Mouse (Mus musculus) left cerebral cortex, adult 2 months (tissue): ENCODE data around the gene Ankrd11. TPM values are rescaled to one million over a fixed set of nuclear protein-coding genes. Genes with fewer than 3 reads are reported as not detected.

Experiments used
- DNase-seq, 2 experiments: peaks; one replicate each; pipeline ENCODE4 v3.0.0; 2021 to 2022; ENCODE audit warnings: low spot score in 2 of 2, mixed read lengths in 1 of 2; ENCODE audit errors: extremely low spot score in 1 of 2
- H3K27ac ChIP-seq: fragments of 200-600 bp; 2 replicates; pipeline ENCODE4 v1.8.1; 2022
- H3K4me3 ChIP-seq: fragments of 200-600 bp; 2 replicates; pipeline ENCODE4 v1.8.1; 2022
- CTCF ChIP-seq: fragments of 200-600 bp; IDR thresholded peaks from 2 replicates; pipeline ENCODE4 v1.8.1; 2022; ENCODE audit warnings: antibody characterized with exemption, mild to moderate bottlenecking, moderate library complexity
- intact Hi-C: fragments of 180-260 bp; cut with DNase I; formaldehyde crosslinking; loops from one replicate; pipeline ENCODE4 v1.15.1; 2025
- total RNA-seq, 2 experiments: library from RNA; stranded (reverse); gene quantifications; 2 replicates each; pipeline ENCODE4 v1.2.3; 2021

Ankrd11 gene
- total RNA-seq, 2 experiments from 2014 or later = 161 to 175 TPM

DNA sequence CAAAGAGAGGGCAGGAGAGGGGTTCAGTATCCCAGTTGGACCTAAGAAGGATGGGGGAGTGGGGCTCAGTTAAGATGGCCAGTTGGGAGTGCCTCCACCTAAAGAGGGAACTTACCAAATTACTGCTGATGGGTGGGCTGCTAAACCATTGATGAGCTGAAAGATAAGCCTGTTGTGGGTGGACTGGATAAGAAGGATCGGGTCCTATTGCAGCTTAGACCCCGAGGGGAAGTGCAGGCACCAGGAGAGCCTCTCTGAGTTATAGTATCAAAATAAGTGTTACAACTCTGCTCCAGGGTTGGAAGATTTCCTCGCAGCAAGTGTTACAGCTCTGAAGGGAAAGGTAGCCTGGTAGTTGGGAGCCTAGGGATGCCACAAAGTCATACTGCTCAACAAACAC is 197.9 kb downstream of the Ankrd11 start:
- no peak for DNase-seq
- H3K4me3 ChIP-seq = no peak overlapping the region
- TF ChIP-seq CTCF = no peak
- H3K27ac ChIP-seq = no peak overlapping the region
- intact Hi-C loops = no loop called here

DNA sequence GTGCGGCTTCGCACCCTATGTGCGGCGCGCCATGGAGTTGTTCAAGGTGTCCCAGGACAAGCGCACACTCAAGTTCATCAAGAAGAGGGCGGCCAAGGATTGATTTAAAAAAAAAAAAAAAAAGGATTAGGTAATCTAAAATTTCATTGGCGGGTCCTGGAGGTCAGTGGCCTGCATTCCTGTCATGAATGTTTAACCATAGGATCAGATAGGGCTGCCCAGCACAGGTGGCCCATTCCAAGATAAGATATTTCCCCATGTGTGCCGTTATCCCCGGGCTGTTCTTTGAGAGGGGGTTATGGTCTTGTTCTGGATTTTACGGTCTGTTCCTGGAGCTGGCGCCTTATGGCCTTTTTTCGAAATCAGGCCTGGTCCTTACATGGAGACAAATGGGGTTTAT is 205.4 kb downstream of the Ankrd11 start:
- Histone ChIP-seq H3K27ac (no peak overlapping the region), H3K4me3 (no peak overlapping the region)
- intact Hi-C loops = loop anchor here (5.0 kb wide), 2 partner anchors 266 to 361 kb away; partner anchors contain the start of gene Rpl13
- no peak for TF ChIP-seq CTCF
- no peak for DNase-seq

DNA sequence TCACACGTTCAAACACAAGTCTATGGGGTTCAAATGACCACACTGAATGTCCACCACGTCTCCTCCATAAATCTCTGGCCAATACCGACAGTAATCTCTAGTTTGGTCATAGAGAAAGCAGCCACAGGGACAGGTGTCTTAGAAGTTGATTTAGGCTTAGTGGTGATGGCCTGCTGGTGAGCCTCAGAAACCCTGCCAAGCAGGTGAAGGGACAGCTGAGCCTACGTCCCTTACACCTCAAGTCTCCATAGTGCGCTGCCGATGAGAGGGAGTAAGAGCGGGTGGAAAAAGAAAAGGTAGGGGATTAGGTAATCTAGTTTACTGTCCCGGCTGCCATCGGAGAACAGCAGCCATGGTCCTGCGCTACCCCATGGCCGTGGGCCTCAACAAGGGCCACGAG is 205.9 kb downstream of the Ankrd11 start:
- no peak overlapping the region for H3K27ac ChIP-seq
- intact Hi-C loops = loop anchor here (5.0 kb wide), 2 partner anchors 266 to 361 kb away; partner anchors contain the start of gene Rpl13
- DNase-seq = no peak
- no peak for TF ChIP-seq CTCF
- H3K4me3 ChIP-seq = no peak overlapping the region

DNA sequence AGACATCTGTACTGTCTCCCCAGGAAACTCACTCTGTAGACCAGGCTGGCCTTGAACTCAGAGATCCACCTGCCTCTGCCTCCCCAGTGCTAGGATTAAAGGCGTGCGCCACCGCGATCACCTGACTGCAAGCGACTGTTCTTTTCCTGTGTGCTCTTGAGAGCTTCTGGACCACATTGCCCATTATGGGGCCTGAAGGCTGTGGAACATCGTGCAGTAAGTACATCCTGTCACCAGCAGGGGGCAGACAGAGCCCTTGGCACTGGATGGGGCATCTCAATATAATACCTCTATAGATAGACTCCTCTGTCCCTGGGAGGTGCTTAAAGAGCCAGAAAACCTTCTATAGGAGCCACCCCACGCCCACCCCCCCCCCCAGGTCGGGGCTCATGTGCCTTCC is 207.1 kb downstream of the Ankrd11 start:
- Histone ChIP-seq H3K4me3 (no peak overlapping the region), H3K27ac (no peak overlapping the region)
- TF ChIP-seq CTCF = peak; percentile 82
- peak; percentile 68 to 76 for DNase-seq
- intact Hi-C loops = loop anchor here (5.0 kb wide), 2 partner anchors 267 to 362 kb away; partner anchors contain the start of gene Rpl13

DNA sequence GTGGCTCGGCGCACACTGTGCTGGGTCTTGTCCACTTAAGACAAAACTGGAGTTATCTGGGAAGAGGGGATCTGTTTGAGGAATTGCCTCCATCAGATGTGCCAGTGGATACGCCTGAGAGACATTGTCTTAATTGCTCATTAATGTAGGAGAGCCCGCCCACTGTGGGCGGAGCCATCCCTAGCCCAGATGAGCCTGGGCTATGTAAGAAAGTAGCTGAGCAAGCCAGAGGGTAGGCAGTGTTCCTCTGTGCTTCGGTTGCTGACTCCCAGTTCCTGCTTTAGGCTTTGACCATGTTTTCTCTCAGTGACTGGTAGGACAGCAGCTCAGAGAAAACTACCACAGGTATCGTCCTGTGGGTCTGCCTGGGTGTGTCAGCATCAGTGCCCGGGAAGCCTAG is 207.7 kb downstream of the Ankrd11 start:
- Histone ChIP-seq H3K4me3 (no peak overlapping the region), H3K27ac (no peak overlapping the region)
- intact Hi-C loops = no loop called here
- DNase-seq = no peak
- no peak for TF ChIP-seq CTCF

Other genes with a start within 250 kb of the Ankrd11 start
- gene Cdh15, start 194.3 kb downstream of the Ankrd11 start, total RNA-seq = 1 to 10 TPM in 1 of 2 experiments, under 1 TPM in 1; 0.97 to 1.1 TPM
- gene Spg7, start 20.7 kb upstream of the Ankrd11 start, total RNA-seq = 10 to 100 TPM; 66.2 to 68.8 TPM
- gene Rpl13, start 60.1 kb upstream of the Ankrd11 start, total RNA-seq = 100 to 1,000 TPM; 369 to 415 TPM
- gene Cpne7, start 75.1 kb upstream of the Ankrd11 start, total RNA-seq = 10 to 100 TPM; 68.5 to 89.8 TPM
- under 1 TPM in 1 of 2 experiments, not detected in 1; 0.84 TPM for gene Sult5a1, start 116.0 kb upstream of the Ankrd11 start, total RNA-seq
- gene Dpep1, start 144.0 kb upstream of the Ankrd11 start, total RNA-seq = not detected
- 100 to 1,000 TPM in 1 of 2 experiments, 10 to 100 TPM in 1; 86.2 to 104 TPM for gene Chmp1a, start 170.5 kb upstream of the Ankrd11 start, total RNA-seq
- 1 to 10 TPM; 6.3 to 8.1 TPM for gene Spata33, start 170.6 kb upstream of the Ankrd11 start, total RNA-seq
- 100 to 1,000 TPM; 101 to 111 TPM for gene Cdk10, start 182.6 kb upstream of the Ankrd11 start, total RNA-seq
- gene Spata2l, start 194.0 kb upstream of the Ankrd11 start, total RNA-seq = 10 to 100 TPM; 75.4 to 97.5 TPM
- 10 to 100 TPM; 26.4 to 29.2 TPM for gene Zfp276, start 211.9 kb upstream of the Ankrd11 start, total RNA-seq
- gene Vps9d1, start 212.1 kb upstream of the Ankrd11 start, total RNA-seq = 10 to 100 TPM; 53.3 to 63.0 TPM